Mouse (Mus musculus): ENCODE data around the gene Ldoc1. TPM values are rescaled to one million over a fixed set of nuclear protein-coding genes. Genes with fewer than 3 reads are reported as not detected.

The Ldoc1 gene
- total RNA-seq (2021), result 1 to 10 TPM in 1 of 2 experiments, under 1 TPM in 1; 0.73 to 1.6 TPM

DNA sequence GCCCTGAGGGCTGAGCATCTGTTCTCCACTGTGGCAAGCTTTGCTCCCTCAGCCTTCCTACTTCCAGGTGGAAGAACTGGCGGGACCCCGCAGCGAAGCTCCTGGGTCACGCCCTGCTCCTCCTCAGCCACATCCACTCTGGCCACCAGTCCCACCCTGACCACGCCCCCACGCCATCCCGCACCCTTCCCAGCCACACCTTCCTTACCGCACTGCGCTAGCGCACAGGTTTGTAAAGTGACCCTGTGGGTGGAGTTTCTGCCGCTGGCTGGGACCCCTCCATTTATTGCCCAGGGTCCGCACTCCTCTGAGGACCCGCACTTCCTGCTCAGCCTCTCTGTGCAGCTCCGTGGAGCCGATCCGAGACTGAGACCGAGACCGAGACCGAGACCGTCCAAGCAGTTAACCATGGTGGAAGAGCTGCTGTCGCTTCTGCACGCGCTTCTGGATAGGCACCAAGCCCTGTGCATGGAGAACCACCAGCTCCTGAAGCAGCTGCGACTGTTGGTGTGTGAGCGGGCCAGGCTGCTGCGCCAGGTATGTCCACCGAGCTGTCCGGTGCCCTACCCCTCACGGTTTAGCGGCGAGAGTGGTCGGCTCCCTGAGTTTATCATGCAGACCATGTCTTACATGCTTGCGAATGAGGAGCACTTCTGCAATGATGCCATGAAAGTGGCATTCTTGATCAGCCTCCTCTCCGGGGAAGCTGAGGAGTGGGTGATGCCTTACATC lies at the start of gene Ldoc1:
Ldoc1 (plus strand) TSS at position 196 of the 732 bp plus-strand sequence.
- peak in 1 of 2 experiments; percentile 2 for DNase-seq (ENCODE audit: low spot score in 2 of 2)
- intact Hi-C loops (cut with DNase I), result no loop called here

DNA sequence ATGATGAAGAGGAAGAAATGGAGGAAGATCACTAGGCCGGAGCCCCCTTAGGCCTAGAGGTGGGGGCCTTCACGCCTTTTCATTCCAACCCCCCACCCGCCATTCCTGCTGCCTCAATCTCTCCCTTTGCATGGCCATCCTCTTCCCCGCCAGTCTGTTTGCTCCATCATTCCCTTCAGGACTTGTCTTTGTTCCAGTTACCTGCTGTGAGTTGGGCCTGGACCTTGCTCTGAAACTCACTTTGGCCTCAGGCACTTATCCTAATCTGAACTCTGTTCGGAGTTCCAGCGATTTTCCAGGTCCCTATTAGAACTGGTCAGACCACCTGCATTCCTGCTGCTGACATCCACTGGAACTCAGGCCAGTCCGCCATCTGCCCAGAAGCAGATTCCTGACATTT lies 834 bp downstream of the Ldoc1 start:
- no peak for DNase-seq (ENCODE audit: low spot score in 2 of 2)
- intact Hi-C loops (cut with DNase I), result no loop called here

DNA sequence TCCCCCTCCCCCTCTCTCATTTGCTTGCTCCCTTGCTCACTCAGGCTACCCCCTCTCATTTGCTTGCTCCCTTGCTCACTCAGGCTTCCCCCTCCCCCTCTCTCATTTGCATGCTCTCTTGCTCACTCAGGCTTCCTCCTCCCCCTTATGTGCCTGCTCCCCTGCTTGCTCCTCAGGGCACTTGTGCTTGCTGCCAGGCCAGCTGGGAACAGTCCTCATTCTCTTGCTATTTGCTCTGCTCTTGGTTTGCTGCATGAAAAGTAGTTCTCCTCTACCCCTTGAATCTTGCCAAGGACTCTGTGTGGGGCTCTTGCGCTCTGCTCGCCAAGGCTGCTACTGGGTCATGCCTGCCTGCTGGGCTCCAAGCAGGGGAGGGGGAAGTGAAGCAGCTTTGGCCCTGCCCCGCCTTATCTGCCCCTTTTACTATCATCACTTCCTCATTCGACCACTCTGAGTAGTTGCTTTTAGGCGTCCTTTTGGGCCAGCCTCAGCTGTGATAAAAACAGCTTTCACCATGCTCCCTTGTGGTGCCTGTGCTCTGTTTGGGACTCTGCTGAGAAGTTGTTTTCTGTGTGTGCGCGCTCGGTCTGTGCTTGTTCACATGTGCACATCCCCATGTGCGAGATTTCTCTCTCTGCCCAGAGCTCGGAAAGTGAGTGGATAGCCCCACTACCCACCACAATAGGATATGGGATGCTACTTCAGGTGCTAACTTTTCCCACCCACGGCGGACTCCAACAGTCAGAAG lies 13.2 kb downstream of the Ldoc1 start:
- DNase-seq (ENCODE audit: low spot score in 2 of 2), result peak in 1 of 2 experiments; percentile 31
- intact Hi-C loops (cut with DNase I), result no loop called here

GRCm38 (mm10) chrX:61723029-61723980 lies 14.0 kb downstream of the Ldoc1 start:
- intact Hi-C loops (cut with DNase I), result no loop called here
- DNase-seq (ENCODE audit: low spot score in 2 of 2), result no peak

DNA sequence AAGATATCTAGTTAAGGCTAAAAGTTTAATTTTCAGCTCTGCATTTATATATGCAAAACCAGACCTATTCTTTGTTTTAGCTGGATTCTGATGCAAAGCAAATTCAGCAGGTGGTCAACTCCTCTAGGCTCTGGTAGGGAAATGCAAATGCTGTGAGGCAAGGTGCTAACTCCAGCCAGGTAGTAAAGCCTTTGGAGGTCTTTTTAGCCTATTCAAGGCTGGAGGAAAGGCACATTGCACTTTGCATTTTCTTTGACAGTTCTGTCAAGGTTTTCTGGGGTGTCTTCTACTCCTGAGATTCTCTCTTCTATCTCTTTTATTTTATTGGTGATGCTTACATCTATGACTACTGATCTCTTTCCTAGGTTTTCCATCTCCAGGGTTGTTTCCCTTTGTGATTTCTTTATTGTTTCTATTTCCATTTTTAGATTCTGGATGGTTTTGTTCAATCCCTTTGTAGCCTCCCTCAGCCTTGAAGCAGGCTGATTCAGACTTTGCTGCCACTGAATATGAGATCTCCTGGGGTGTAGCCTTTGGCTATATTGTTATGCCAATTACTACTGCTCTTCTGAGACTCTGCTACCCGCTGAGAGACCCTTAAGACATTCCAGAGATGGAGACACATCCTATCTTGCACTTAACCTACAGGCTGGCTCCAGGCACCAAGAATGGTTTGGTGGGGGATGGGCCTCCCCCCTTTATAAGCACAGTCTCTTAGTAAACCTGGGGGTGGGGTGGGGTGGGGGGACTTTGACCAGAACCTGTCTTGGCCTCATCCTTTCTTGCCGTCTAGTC lies 18.4 kb downstream of the Ldoc1 start:
- DNase-seq (ENCODE audit: low spot score in 2 of 2), result no peak
- intact Hi-C loops (cut with DNase I), result no loop called here

Measured in left cerebral cortex, postnatal 25 days (tissue).